ENCODE assay signal across 33 mouse cellular contexts in genomic region chr12:56531051-56531620, GRCm38 (mm10). TPM values are rescaled to one million over a fixed set of nuclear protein-coding genes. Genes with fewer than 3 reads are reported as not detected.
DNase-seq lines count a peak whose midpoint lies in the region; ATAC-seq and TF ChIP-seq lines count a peak whose summit lies in the region.
"Had no signal": no experiment of that assay in that cellular context is flagged by ENCODE, and none has a peak within 500 bp of the region (broad histone marks: within the 10 kb centered on the region; RNA-seq: fewer than 3 reads in every experiment).

No protein-coding gene starts in this region.

- peaks cover 17% of the 10 kb centered on the region; the same call in 1 of the 2 replicates for H3K36me3 ChIP-seq in lung, embryonic 14.5 days (ENCODE audit: insufficient read depth)
- H3K36me3 ChIP-seq in midbrain, embryonic 11.5 days (ENCODE audit: control insufficient read depth, insufficient read depth, low read length) = no peaks in the 10 kb centered on the region
- H3K36me3 ChIP-seq in midbrain, embryonic 14.5 days (ENCODE audit: control insufficient read depth, insufficient read depth, low read length) = no peaks in the 10 kb centered on the region
- no peaks in the 10 kb centered on the region for H3K36me3 ChIP-seq in forebrain, embryonic 13.5 days (ENCODE audit: poor library complexity, severe bottlenecking)
- no peaks in the 10 kb centered on the region for H3K36me3 ChIP-seq in limb, embryonic 11.5 days (ENCODE audit: control insufficient read depth, insufficient read depth, low read length)
- H3K36me3 ChIP-seq: liver, embryonic 13.5 days; neural tube, embryonic 15.5 days had no signal

- no peak for ATAC-seq in lung, embryonic 14.5 days (ENCODE audit: insufficient read depth)
- ATAC-seq in midbrain, embryonic 11.5 days (ENCODE audit: low FRiP score) = no peak
- no peak for ATAC-seq in midbrain, embryonic 14.5 days (ENCODE audit: low FRiP score, low TSS enrichment)
- no peak for ATAC-seq in forebrain, embryonic 13.5 days
- ATAC-seq in limb, embryonic 11.5 days (ENCODE audit: insufficient number of reproducible peaks, low FRiP score, low TSS enrichment, low read depth) = no peak

- WGBS in lung, embryonic 14.5 days = 2% methylated on average over 3 of the region's 3 CpGs
- 4% methylated on average over 3 of the region's 3 CpGs for WGBS in midbrain, embryonic 11.5 days
- 2% methylated on average over 3 of the region's 3 CpGs for WGBS in midbrain, embryonic 14.5 days
- WGBS in forebrain, embryonic 13.5 days = 1% methylated on average over 3 of the region's 3 CpGs
- 1% methylated on average over 3 of the region's 3 CpGs for WGBS in limb, embryonic 11.5 days

- H3K4me3 ChIP-seq in lung, embryonic 14.5 days (ENCODE audit: low read depth, low read length) = peak overlapping the region; percentile 53
- H3K4me3 ChIP-seq in midbrain, embryonic 11.5 days (ENCODE audit: low read depth, low read length) = no peak overlapping the region
- no peak overlapping the region for H3K4me3 ChIP-seq in midbrain, embryonic 14.5 days (replicated peaks; ENCODE audit: low read depth, low read length)
- H3K4me3 ChIP-seq in forebrain, embryonic 13.5 days = peak overlapping the region; percentile 34
- H3K4me3 ChIP-seq in limb, embryonic 11.5 days (ENCODE audit: low read depth, low read length) = no peak overlapping the region
- H3K4me3 ChIP-seq: gastrocnemius, adult 2 months; layer of hippocampus, adult 2 months; left cerebral cortex, adult 2 months; liver, embryonic 13.5 days; megakaryocyte, embryonic 14.5 days; neural tube, embryonic 15.5 days had no signal

- no peak for TF ChIP-seq CTCF in lung, embryonic 14.5 days (IDR thresholded peaks at IDR 0.05; ENCODE audit: low read depth)

- H3K27ac ChIP-seq in lung, embryonic 14.5 days (ENCODE audit: low read depth) = peak overlapping the region; percentile 94
- H3K27ac ChIP-seq in midbrain, embryonic 11.5 days (ENCODE audit: low read depth, low read length) = no peak overlapping the region
- H3K27ac ChIP-seq in midbrain, embryonic 14.5 days (replicated peaks; ENCODE audit: low read depth, low read length) = no peak overlapping the region
- peak overlapping the region; percentile 68; the same call in 1 of the 2 replicates for H3K27ac ChIP-seq in forebrain, embryonic 13.5 days
- no peak overlapping the region for H3K27ac ChIP-seq in limb, embryonic 11.5 days (replicated peaks; ENCODE audit: low read depth, low read length)
- H3K27ac ChIP-seq: gastrocnemius, adult 2 months; hindbrain, embryonic 14.5 days; layer of hippocampus, adult 2 months; left cerebral cortex, adult 2 months; liver, embryonic 13.5 days; neural tube, embryonic 15.5 days had no signal

- H3K4me2 ChIP-seq in lung, embryonic 14.5 days = peak overlapping the region; percentile 62
- H3K4me2 ChIP-seq in midbrain, embryonic 11.5 days = no peak overlapping the region
- H3K4me2 ChIP-seq in midbrain, embryonic 14.5 days (ENCODE audit: low read length) = no peak overlapping the region; the same call in 1 of the 2 replicates
- H3K4me2 ChIP-seq in forebrain, embryonic 13.5 days = peak overlapping the region; percentile 48
- no peak overlapping the region for H3K4me2 ChIP-seq in limb, embryonic 11.5 days (ENCODE audit: low read depth, severe bottlenecking)
- H3K4me2 ChIP-seq: heart, embryonic 11.5 days; hindbrain, embryonic 14.5 days; liver, embryonic 13.5 days; neural tube, embryonic 15.5 days had no signal

- H3K9ac ChIP-seq in lung, embryonic 14.5 days = peak overlapping the region; percentile 90
- H3K9ac ChIP-seq in midbrain, embryonic 11.5 days (ENCODE audit: low read length) = no peak overlapping the region
- H3K9ac ChIP-seq in midbrain, embryonic 14.5 days (replicated peaks; ENCODE audit: low read length) = no peak overlapping the region
- H3K9ac ChIP-seq in forebrain, embryonic 13.5 days = peak overlapping the region; percentile 51
- no peak overlapping the region for H3K9ac ChIP-seq in limb, embryonic 11.5 days (ENCODE audit: low read length)
- H3K9ac ChIP-seq: hindbrain, embryonic 14.5 days; liver, embryonic 13.5 days; neural tube, embryonic 15.5 days had no signal

- H3K27me3 ChIP-seq in lung, embryonic 14.5 days (ENCODE audit: insufficient read depth, low read length) = peaks cover 93% of the 10 kb centered on the region
- H3K27me3 ChIP-seq in midbrain, embryonic 11.5 days (ENCODE audit: control insufficient read depth, insufficient read depth, low read length) = peaks cover 96% of the 10 kb centered on the region
- H3K27me3 ChIP-seq in midbrain, embryonic 14.5 days (ENCODE audit: control insufficient read depth, insufficient read depth, low read length) = peaks cover 96% of the 10 kb centered on the region
- peaks cover 98% of the 10 kb centered on the region for H3K27me3 ChIP-seq in forebrain, embryonic 13.5 days
- peaks cover 92% of the 10 kb centered on the region for H3K27me3 ChIP-seq in limb, embryonic 11.5 days (ENCODE audit: control insufficient read depth, insufficient read depth, low read length)

- no peak for DNase-seq in lung, embryonic 14.5 days
- no peak for DNase-seq in lung, postnatal 14 days
- DNase-seq in midbrain, embryonic 11.5 days (ENCODE audit: low spot score, missing footprints) = peak; percentile 94
- no peak for DNase-seq in midbrain, embryonic 14.5 days
- peak; percentile 31 for DNase-seq in limb, embryonic 11.5 days (ENCODE audit: low spot score)
- no peak for DNase-seq in testis, postnatal 14 days (ENCODE audit: low spot score)
- no peak for DNase-seq in kidney, adult 9 months
- DNase-seq: adrenal gland, postnatal 25 days; B cell, adult 2 months; cerebellum, adult 18-20 months; cerebellum, postnatal 10 days; gastrocnemius, adult 2 months; gastrocnemius, postnatal 36 days; heart, adult 18-20 months; heart, postnatal 36 days; kidney, adult 11 months; kidney, postnatal 36 days; liver, embryonic 13.5 days; lung, postnatal 4 days; retina, postnatal 1 day; right cerebral cortex, postnatal 14 days; thymus, postnatal 14 days had no signal

- H3K4me1 ChIP-seq in lung, embryonic 14.5 days (ENCODE audit: insufficient read depth) = no peaks in the 10 kb centered on the region
- H3K4me1 ChIP-seq in midbrain, embryonic 11.5 days (ENCODE audit: control insufficient read depth, insufficient read depth, low read length) = peaks cover 2% of the 10 kb centered on the region; the same call in 1 of the 2 replicates
- 0 out of 2 replicates have a peak, but pooled peaks cover 6% of the 10 kb centered on the region for H3K4me1 ChIP-seq in midbrain, embryonic 14.5 days (ENCODE audit: control insufficient read depth, insufficient read depth, low read length)
- peaks cover 18% of the 10 kb centered on the region for H3K4me1 ChIP-seq in forebrain, embryonic 13.5 days
- H3K4me1 ChIP-seq in limb, embryonic 11.5 days (ENCODE audit: control insufficient read depth, insufficient read depth, low read length) = peaks cover 8% of the 10 kb centered on the region; the same call in 1 of the 2 replicates
- H3K4me1 ChIP-seq: liver, embryonic 13.5 days had no signal

- no peaks in the 10 kb centered on the region for H3K9me3 ChIP-seq in lung, embryonic 14.5 days (ENCODE audit: low read depth, low read length)
- H3K9me3 ChIP-seq in midbrain, embryonic 11.5 days (ENCODE audit: control insufficient read depth, low read length) = no peaks in the 10 kb centered on the region
- H3K9me3 ChIP-seq in midbrain, embryonic 14.5 days (ENCODE audit: control insufficient read depth, low read length) = no peaks in the 10 kb centered on the region
- H3K9me3 ChIP-seq in forebrain, embryonic 13.5 days (replicated peaks) = no peaks in the 10 kb centered on the region
- H3K9me3 ChIP-seq in limb, embryonic 11.5 days (ENCODE audit: control insufficient read depth, low read length) = no peaks in the 10 kb centered on the region
- H3K9me3 ChIP-seq: liver, embryonic 13.5 days; neural tube, embryonic 15.5 days had no signal

RNA-seq across cellular contexts. Expression of gene Nkx2-1, which starts 5.6 kb away (rescaled TPM):
- 94.6 and 95.1 TPM in 2 replicates for polyA plus RNA-seq in lung, embryonic 14.5 days (2014; fragmentation: Nextera tagmentation; extraction: Ambion mirVana)
- polyA plus RNA-seq in midbrain, embryonic 11.5 days (2014; fragmentation: Nextera tagmentation; extraction: Ambion mirVana) = 5.6 and 7.0 TPM in 2 replicates
- 0.24 TPM in 1 of 2 replicates, not detected in the other for polyA plus RNA-seq in midbrain, embryonic 14.5 days (2014; fragmentation: Nextera tagmentation; extraction: Ambion mirVana)
- polyA plus RNA-seq in forebrain, embryonic 13.5 days (2015; fragmentation: Nextera tagmentation; extraction: Ambion mirVana) = 12.4 and 22.6 TPM in 2 replicates
- not detected in 2 replicates for polyA plus RNA-seq in limb, embryonic 11.5 days (2014; fragmentation: Nextera tagmentation; extraction: Ambion mirVana)
- polyA plus RNA-seq: hindbrain, embryonic 14.5 days; liver, embryonic 13.5 days; neural tube, embryonic 15.5 days; small intestine, adult 2 months; stomach, embryonic 14.5 days; testis, adult 2 months; urinary bladder, adult 2 months had no signal

Comparison
In these comparisons a context has a peak if more than half of its experiments do, and no peak if none do; other contexts are left out.
1. DNase-seq: peak in midbrain, embryonic 11.5 days (single experiment) and limb, embryonic 11.5 days (single experiment); none in lung, embryonic 14.5 days (single experiment), lung, postnatal 14 days (single experiment), midbrain, embryonic 14.5 days (single experiment), testis, postnatal 14 days (single experiment) and kidney, adult 9 months (single experiment).
2. H3K27ac ChIP-seq: peak in lung, embryonic 14.5 days (single experiment) and forebrain, embryonic 13.5 days (single experiment); none in midbrain, embryonic 11.5 days (single experiment), midbrain, embryonic 14.5 days (single experiment) and limb, embryonic 11.5 days (single experiment).
3. H3K4me2 ChIP-seq: peak in lung, embryonic 14.5 days (single experiment) and forebrain, embryonic 13.5 days (single experiment); none in midbrain, embryonic 11.5 days (single experiment), midbrain, embryonic 14.5 days (single experiment) and limb, embryonic 11.5 days (single experiment).
4. H3K4me3 ChIP-seq: peak in lung, embryonic 14.5 days (single experiment) and forebrain, embryonic 13.5 days (single experiment); none in midbrain, embryonic 11.5 days (single experiment), midbrain, embryonic 14.5 days (single experiment) and limb, embryonic 11.5 days (single experiment).
5. H3K9ac ChIP-seq: peak in lung, embryonic 14.5 days (single experiment) and forebrain, embryonic 13.5 days (single experiment); none in midbrain, embryonic 11.5 days (single experiment), midbrain, embryonic 14.5 days (single experiment) and limb, embryonic 11.5 days (single experiment).